Mouse (Mus musculus) heart, adult 11 months (tissue): ENCODE data around the gene Slc28a2.
"Not testable (repeated sequence)": the region's sequence is repeated elsewhere in the genome, so short reads cannot be mapped to it uniquely, and the experiment has no call there.

Experiments
- DNase-seq: peaks from one replicate; pipeline ENCODE4 v3.0.0; 2022

Gene Slc28a2

GRCm38 (mm10) chr2:122426200-122426599 is at the start of gene Slc28a2:
Gene Slc28a2, plus strand, starts transcription at chr2:122426477.
- peak; percentile 97 for DNase-seq

DNA sequence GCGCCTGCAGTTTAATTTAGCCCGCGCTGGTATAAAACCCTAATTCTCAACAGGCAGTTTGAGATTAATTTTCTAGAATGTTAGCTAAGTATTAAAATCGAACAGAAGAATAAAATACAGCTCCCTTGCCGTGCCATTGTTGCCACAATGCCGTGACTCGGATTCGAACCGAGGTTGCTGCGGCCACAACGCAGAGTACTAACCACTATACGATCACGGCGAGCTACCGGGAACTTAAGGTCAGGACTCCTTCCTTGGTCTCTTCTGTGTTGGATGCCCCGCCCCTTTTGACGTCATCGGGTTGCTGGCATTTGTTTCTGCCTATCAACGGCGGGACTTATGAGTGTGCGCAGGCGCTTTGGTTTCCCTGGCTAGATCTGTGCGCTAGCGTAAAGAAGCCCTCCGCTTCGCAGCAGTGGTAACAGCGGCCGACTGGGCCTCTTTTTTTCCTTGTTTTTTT is 49.0 kb upstream of the Slc28a2 start:
- peak; percentile 100 for DNase-seq

- DNase-seq = no peak
Observed at GRCm38 (mm10) chr2:122377751-122378246, 48.5 kb upstream of the Slc28a2 start.

- DNase-seq = peak; percentile 92
Observed at GRCm38 (mm10) chr2:122378421-122379291, 47.6 kb upstream of the Slc28a2 start.

DNA sequence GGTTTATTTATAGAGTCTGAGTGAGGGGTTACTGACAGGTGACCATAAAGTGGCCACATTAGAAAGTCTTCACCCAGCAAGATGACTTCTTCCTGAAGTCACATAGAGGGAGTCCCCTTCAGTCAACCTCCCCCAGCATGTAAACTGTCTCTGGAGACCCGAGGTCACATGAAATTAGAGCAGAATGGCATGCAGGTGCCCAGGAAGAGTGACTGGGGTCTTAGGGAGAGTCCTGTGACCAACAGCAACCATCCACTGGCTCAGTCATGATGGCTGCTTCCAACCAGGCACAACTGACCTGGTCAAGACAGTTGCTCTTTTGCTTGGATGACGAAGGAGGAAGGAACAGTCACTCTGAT is 47.0 kb upstream of the Slc28a2 start:
- DNase-seq = peak; percentile 94

DNA sequence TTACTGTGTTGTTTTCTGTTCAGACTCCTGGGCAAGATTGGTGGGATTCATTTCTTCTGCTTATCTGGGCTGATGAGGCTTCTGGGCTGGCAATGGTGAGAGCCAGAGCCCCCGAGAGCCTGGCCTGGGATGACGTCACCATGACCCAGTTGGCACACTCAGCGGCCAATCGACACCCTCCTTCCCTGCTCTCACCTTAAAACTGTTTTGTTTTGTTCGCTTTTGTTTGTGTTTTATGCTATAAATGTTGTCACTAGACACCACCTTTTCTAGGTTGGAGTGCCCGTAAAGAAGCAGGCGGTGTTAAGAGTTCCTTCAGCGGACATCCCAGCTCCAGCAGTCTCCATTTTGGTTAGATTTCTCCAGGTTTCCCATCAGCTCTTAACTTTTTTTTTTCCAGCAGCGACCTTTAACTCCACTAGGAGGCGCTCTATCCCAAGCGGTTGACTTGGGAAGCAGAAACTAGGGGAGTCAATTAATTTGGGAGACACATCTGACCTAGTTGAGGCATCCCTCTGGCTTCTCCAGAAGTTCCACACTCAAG is 45.4 kb upstream of the Slc28a2 start:
- peak; percentile 97 for DNase-seq

DNA sequence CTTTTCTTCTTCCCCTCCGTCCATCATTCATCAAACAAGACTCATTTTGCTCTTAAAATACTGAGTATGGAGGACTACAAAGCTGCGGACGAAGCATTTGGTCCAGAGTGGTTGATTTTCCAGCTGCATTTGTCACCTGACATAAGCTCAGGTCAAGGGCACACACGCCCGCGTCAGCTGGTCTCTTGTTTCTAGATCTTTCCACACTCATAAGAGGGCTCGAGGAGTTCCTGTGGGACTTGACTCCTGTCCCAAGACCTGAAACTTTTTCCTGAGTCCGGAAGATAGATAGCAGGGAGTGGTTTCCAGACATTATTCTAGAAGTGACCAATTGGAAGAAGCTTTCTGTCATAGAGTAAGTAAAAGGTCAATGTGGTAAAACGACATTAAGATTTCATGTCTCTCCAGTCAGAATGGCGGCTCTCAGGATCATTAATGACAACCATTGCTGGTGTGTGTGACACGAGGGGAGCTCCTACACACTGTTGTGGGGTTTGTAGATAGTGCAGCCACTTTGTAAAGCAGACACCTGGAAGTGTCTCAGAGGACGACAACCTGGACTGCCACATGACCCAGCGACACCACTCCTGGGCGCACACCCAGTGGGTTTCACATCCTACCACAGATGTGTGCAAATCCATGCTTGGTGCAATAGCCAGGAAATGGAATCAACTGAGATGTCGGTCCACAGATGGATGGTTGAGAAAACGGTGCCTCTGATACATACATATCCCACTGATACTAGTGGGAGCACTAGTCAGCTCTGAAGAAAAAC is 44.8 kb upstream of the Slc28a2 start:
- peak; percentile 99 for DNase-seq

DNA sequence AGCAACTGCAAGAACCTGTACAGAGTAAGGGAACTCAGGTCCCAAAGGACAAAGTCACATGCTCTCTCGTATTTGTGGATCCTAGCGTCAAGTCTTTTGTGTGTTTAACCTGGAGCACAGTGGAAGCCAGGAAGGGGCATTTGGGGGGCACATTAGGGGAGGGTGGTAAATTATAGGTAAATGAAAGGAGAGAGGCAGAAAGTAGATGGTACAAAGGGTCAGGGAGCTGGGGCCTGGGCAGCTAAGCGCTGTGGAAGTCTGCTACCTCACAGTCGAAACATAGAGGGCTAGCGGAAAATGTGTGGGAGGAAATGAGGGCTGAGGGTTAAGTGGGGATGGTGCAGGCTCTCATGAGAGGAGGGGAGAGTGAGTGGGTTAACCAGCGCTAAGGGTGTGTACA is 44.2 kb upstream of the Slc28a2 start:
- peak; percentile 91 for DNase-seq

- peak; percentile 35 for DNase-seq
Observed at GRCm38 (mm10) chr2:122385095-122385494, 41.2 kb upstream of the Slc28a2 start.

DNA sequence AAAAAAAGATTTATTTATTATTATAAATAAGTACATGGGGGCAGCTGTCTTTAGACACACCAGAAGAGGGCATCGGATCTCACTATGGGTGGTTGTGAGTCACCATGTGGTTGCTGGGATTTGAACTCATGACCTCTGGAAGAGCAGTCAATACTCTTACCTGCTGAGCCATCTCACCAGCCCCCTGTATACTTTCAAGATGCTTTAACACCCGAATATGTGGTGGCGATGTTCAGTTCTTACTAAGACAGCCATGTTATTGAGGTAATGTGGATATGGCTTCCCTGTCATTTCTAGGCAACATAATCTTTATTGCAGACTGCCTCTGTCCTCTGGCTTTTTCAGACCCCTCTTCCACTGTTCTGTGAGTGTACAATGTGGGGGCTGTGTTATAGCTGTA is 39.1 kb upstream of the Slc28a2 start:
- peak; percentile 33 for DNase-seq

DNA sequence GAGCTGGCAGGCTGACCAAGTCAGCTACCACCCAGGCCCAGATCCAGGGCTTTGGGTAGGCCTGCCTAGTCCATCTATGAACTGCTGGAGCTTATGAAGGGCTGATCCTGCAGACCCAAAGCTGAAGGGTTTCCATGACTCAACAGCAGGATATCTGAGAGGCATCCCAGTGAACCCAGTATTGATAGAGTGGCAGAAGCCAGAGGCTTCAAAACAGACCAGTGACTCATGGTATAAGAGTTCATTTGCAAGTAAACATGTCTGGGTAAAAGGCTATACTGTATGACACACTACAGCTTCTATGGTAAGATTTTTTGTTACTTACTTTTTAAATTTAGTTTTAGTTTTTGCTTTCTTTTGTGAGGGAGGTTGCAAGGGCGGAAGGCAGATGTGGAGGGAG is 30.1 kb upstream of the Slc28a2 start:
- no peak for DNase-seq

- DNase-seq = no peak
Observed at GRCm38 (mm10) chr2:122407607-122408006, 18.7 kb upstream of the Slc28a2 start.

- no peak for DNase-seq
Observed at GRCm38 (mm10) chr2:122408928-122409327, 17.3 kb upstream of the Slc28a2 start.

DNA sequence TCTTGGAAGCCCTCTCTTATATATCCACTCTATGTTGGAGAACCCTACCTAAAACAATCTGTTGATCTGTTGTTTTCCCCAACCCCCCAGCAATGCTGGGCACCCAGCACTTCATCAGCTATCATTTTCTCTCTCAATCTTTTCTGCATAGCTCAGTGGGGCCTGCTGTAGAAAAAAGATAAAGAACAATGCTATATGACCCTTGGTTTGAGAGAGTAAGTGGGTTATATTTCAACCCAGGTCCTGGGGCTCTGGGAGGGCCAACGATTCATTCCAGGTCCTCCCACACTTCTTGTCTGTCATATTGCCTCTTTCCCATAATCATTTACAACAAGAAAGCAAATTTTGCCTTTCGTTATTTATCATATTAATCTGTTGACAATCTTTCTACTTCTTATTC is 368 bp downstream of the Slc28a2 start:
- not testable (repeated sequence) for DNase-seq

DNA sequence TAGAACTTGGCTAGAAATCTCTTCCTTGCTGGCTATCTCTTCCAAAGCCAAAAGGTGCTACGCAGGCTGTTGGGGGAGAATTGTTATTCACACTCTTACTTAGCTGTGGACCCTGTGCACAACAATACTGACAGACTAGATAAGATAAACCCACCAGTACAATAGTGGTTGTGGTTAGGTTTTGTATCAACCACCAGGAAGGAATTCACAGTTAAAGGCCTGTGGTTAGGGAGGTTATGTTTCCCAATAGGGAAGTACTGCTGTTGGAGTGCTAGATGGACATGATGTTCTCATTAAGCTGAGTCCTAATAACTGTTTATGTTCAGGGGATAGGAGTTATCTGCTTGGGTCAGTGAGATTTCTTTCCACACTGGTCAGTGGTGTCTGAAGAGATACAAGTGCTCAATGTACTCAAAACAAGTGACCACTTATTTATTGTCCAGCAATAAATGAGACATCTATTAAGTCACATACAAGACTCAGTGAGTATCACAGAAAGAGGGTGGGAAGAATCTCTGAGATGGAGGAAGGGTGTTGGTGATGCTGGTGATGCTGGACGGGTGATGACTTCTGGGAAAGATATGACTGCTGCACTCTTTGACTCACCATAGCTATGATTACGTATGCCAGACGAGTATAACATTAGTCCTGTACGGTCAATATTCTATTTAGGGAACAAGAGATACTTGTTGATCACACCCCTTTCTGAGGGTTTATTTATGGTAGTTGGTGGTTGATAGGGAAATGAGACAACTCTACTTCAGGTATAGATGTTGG is 12.6 kb downstream of the Slc28a2 start:
- peak; percentile 16 for DNase-seq

GRCm38 (mm10) chr2:122440521-122440920 is 14.2 kb downstream of the Slc28a2 start:
- DNase-seq = peak; percentile 95

- DNase-seq = peak; percentile 90
Observed at GRCm38 (mm10) chr2:122441000-122441933, 15.0 kb downstream of the Slc28a2 start.

GRCm38 (mm10) chr2:122450351-122450750 is 24.1 kb downstream of the Slc28a2 start:
- peak; percentile 92 for DNase-seq

- DNase-seq = peak; percentile 94
Observed at GRCm38 (mm10) chr2:122452426-122452825, 26.1 kb downstream of the Slc28a2 start.

DNA sequence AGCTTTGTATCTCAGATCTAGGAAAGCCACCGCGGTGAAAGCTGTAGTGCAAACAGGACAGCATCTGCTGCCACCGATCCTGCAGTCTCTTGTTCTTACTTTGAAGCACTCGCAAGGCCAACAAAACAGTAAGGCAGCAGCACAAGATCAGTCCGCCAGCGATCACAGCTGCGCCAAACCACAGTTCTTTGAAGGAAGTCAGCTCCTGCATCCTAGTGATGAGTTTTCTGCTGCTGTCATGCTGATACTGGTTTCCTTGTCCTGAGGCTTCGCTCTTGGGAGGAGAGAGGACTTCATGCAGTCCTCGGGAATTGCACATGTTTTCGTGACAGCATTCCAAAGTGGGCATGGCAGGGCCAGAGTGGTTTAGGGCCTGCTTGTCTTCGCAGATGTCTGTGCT is 40.6 kb downstream of the Slc28a2 start:
- DNase-seq = no peak

DNA sequence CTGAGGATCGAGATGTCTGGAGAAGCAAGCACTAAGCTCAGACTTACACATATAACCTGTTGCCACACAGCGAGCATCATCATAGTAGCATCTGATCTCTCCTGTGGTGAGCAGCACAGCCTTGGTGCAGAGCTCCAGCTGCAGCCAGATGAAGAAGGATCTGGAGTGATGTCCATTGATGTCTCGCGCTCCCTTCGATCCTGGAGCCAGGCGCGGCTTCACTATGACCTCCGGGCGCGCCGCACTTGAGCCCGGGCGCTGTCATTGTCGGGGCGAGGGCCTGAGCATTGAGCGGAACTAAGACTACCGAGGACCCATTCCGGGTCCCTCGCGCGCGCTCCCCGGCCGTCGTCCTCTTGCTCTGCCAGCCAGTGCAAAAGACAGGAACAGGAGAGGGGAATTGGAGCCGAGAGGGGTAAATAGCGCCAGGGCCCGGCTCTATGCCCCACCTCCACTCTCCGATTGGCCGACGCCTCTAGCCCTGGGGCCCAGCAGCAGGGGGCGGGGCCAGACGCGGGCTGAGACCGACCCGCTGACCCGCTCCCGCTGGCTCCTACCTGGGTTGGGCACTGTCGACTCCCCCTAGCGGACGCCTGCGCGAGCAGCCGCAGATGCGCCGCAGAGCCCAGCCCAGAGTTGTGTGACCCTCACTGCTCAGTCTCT is 41.2 kb downstream of the Slc28a2 start:
- peak; percentile 100 for DNase-seq
